Mouse (Mus musculus) hindbrain, embryonic 10.5 days (tissue): Measurements from ENCODE around the gene Rab1b. TPM values are rescaled to one million over a fixed set of nuclear protein-coding genes. Genes with fewer than 3 reads are reported as not detected.

Source experiments
- DNase-seq: peaks from one replicate; pipeline ENCODE4 v3.0.0-alpha.2; 2017; ENCODE audit warnings: low spot score
- H3K27ac ChIP-seq: fragments of 300-500 bp; sonication (generic); 2 replicates; pipeline ENCODE4 v1.5.1; 2016; ENCODE audit warnings: mild to moderate bottlenecking, moderate library complexity
- H3K27me3 ChIP-seq: fragments of 300-500 bp; sonication (generic); 2 replicates; pipeline ENCODE4 v1.6.1; 2016; ENCODE audit warnings: mild to moderate bottlenecking; ENCODE audit not compliant: poor library complexity, insufficient read depth, severe bottlenecking
- H3K36me3 ChIP-seq: fragments of 300-500 bp; sonication (generic); 2 replicates; pipeline ENCODE4 v1.6.1; 2016; ENCODE audit warnings: mild to moderate bottlenecking, moderate library complexity
- H3K4me1 ChIP-seq: fragments of 300-500 bp; sonication (generic); replicated peaks from 2 replicates; pipeline ENCODE4 v1.6.1; 2016; ENCODE audit warnings: mild to moderate bottlenecking
- H3K4me3 ChIP-seq: fragments of 300-500 bp; sonication (generic); 2 replicates; pipeline ENCODE4 v1.5.1; 2016; ENCODE audit warnings: mild to moderate bottlenecking, moderate library complexity
- H3K9me3 ChIP-seq: fragments of 300-500 bp; sonication (generic); 2 replicates; pipeline ENCODE4 v1.6.1; 2016; ENCODE audit warnings: mild to moderate bottlenecking, moderate library complexity
- WGBS: fragments of 180-500 bp; shearing (Covaris S2); methylation state at CpG from one replicate; pipeline ENCODE4 v1.1.7; 2016; 5-methylcytosine and 5-hydroxymethylcytosine counted together
- polyA plus RNA-seq: library from polyadenylated mRNA; unstranded; fragments of >200 nt; fragmentation: Nextera tagmentation; extraction: Ambion mirVana; gene quantifications from 2 replicates; pipeline ENCODE4 v1.2.1, GENCODE M21; 2016

Gene Rab1b
- polyA plus RNA-seq, 1 experiment from 2014 or later: 303 TPM

GRCm38 (mm10) chr19:5117494-5118383 lies 10.9 kb upstream of the Rab1b start:
- H3K36me3 ChIP-seq: peaks cover 35% of the 10 kb centered on the region
- peaks cover 24% of the 10 kb centered on the region for H3K4me1 ChIP-seq
- H3K27ac ChIP-seq: peak overlapping the region; percentile 93
- H3K27me3 ChIP-seq: peaks cover 10% of the 10 kb centered on the region
- peak; percentile 92 for DNase-seq
- H3K9me3 ChIP-seq: no peaks in the 10 kb centered on the region
- H3K4me3 ChIP-seq: peak overlapping the region; percentile 94
- under 1% methylated on average over 80 of the region's 83 CpGs for WGBS

DNA sequence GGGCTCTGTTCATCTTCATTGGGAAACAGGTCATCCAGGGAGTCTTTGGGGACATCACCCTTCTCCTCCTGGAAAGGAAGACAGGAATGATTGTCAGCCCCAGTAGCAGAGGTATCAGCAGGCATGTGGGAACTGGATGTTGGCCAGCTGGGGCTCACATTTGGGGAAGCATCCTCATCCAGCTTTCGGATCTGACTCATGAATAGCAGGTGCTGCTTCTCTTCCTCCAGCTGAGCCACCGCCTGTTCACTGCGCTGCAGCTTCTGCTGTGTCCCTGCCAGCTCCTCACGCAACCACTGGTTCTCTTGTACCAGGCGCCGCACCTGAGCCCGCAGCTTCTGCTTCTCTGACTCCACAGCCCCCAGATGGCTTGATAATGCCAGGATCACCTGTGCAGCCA lies 6.9 kb upstream of the Rab1b start:
- Histone ChIP-seq H3K27me3 (peaks cover 2% of the 10 kb centered on the region; the same call in 1 of the 2 replicates), H3K36me3 (peaks cover 74% of the 10 kb centered on the region), H3K4me3 (no peak overlapping the region), H3K4me1 (peaks cover 20% of the 10 kb centered on the region), H3K9me3 (no peaks in the 10 kb centered on the region), H3K27ac (no peak overlapping the region)
- no peak for DNase-seq
- WGBS: 94% methylated on average over 7 of the region's 7 CpGs

- no peaks in the 10 kb centered on the region for H3K9me3 ChIP-seq
- peaks cover 33% of the 10 kb centered on the region for H3K4me1 ChIP-seq
- H3K4me3 ChIP-seq: no peak overlapping the region
- 76% methylated on average over 19 of the region's 19 CpGs for WGBS
- H3K27ac ChIP-seq: no peak overlapping the region
- peaks cover 76% of the 10 kb centered on the region for H3K36me3 ChIP-seq
- peak; percentile 26 for DNase-seq
- H3K27me3 ChIP-seq: no peaks in the 10 kb centered on the region
These were observed 3.0 kb upstream of the Rab1b start for GRCm38 (mm10) chr19:5109659-5110453.

DNA sequence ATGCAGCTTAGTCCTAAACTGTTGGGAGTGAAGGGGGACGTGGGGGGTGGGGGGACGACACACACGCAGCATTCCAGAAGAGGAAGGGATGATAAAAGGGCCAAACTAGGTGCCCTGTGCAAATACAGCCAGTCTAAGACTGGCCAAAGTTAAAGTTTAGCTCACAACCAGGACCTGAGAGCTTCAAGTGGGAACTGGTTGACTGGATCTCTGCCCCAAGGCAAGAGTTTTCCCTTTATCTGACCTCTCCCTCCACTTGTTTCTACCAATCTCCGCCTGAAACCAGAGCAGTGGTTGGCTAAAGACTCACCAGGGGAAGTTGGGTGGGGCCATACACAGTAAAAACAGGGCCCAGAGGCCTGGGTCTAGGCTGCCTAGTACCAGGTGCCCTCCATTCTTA lies 1.8 kb upstream of the Rab1b start:
- Histone ChIP-seq H3K36me3 (peaks cover 77% of the 10 kb centered on the region), H3K27me3 (no peaks in the 10 kb centered on the region), H3K9me3 (no peaks in the 10 kb centered on the region), H3K4me3 (no peak overlapping the region), H3K27ac (no peak overlapping the region), H3K4me1 (peaks cover 35% of the 10 kb centered on the region)
- no peak for DNase-seq
- 59% methylated on average over 4 of the region's 4 CpGs for WGBS

DNA sequence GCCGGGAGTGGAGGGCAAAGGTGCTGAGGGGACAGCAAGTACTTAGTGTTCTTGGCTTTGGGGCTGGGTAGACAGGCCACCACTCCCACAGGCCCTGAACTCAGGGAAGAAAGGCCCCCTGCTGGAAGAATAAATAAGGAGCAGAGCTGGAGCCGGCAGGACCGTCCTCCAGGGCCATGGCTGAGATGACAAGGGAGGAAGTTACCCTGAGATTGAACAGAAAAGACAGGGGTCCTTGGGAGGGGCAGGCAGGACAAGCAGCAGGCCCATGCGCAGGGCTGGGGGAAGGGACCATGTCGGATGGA lies 1.4 kb upstream of the Rab1b start:
- H3K4me1 ChIP-seq: peaks cover 35% of the 10 kb centered on the region
- no peaks in the 10 kb centered on the region for H3K9me3 ChIP-seq
- H3K36me3 ChIP-seq: peaks cover 77% of the 10 kb centered on the region
- peak; percentile 28 for DNase-seq
- WGBS: 25% methylated on average over 5 of the region's 5 CpGs
- H3K27ac ChIP-seq: 0 out of 2 replicates have a peak overlapping the region, but pooled peaks have one; percentile 1
- no peak overlapping the region for H3K4me3 ChIP-seq
- H3K27me3 ChIP-seq: no peaks in the 10 kb centered on the region

DNA sequence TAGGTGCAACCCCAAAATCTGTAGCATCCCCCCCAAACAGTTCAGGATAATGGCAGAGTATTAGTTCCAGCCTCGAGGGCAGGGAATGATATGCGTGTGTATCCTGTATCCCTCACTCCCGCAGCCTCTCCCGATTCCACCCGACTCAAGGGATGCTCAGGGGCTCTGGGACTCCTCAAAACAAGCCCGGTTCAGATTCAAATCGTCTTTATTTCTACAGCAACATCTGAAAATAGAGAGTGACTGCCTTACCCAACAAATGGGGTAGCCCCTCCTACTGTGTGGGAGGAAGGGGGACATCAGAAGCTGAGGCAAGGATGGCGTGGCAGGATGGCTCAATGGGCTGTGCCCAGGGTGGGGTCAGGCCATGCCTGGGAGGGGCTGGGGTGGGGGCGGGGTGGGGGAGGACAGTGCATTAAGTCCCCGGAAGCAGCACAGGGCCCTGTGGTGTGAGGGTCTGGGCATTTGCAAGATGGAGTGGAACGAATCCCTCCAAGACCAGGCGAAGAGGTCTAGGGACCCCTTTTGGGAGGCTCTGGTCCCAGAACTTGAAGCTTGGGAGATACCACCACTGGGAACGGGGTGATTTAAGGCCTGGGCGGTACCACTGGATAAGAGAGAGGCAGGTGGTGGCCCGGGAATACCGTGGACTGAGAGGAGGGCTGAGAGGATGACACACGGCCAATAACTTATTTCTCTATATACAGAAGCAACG lies 841 bp upstream of the Rab1b start:
- H3K36me3 ChIP-seq: peaks cover 77% of the 10 kb centered on the region
- peaks cover 35% of the 10 kb centered on the region for H3K4me1 ChIP-seq
- no peak for DNase-seq
- 74% methylated on average over 18 of the region's 18 CpGs for WGBS
- peak overlapping the region; percentile 91 for H3K4me3 ChIP-seq
- no peaks in the 10 kb centered on the region for H3K27me3 ChIP-seq
- peak overlapping the region; percentile 1; the same call in 1 of the 2 replicates for H3K27ac ChIP-seq
- H3K9me3 ChIP-seq: no peaks in the 10 kb centered on the region

DNA sequence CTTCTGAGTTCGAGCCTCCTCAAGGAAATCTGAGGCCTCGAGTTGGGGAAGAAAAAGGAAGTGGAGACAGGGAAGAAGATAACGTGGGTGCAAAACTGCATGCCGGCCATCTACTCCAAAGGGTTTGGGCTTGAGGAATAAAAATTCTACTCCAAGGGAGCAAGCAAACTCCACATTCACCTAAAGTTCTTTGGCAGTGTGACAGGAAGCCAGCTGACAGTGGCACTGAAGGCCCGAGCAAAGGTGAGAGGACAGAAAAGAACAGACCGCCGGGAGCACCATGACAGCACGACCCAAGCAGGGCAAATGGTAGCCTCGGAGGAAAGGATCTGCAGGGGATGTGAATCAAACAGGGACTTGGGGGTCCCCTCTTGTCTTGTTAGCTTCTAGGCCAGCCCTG lies 798 bp downstream of the Rab1b start:
- H3K36me3 ChIP-seq: peaks cover 77% of the 10 kb centered on the region
- no peaks in the 10 kb centered on the region for H3K9me3 ChIP-seq
- no peaks in the 10 kb centered on the region for H3K27me3 ChIP-seq
- peaks cover 35% of the 10 kb centered on the region for H3K4me1 ChIP-seq
- H3K4me3 ChIP-seq: peak overlapping the region; percentile 91
- 26% methylated on average over 9 of the region's 9 CpGs for WGBS
- no peak for DNase-seq
- H3K27ac ChIP-seq: peak overlapping the region; percentile 97

- Histone ChIP-seq H3K27ac (peak within 1 kb of the TSS; percentile 94), H3K9me3 (no peaks in the 10 kb centered on the region), H3K27me3 (peaks cover 12% of the 10 kb centered on the region; the same call in 1 of the 2 replicates), H3K36me3 (peaks cover 45% of the 10 kb centered on the region), H3K4me1 (peaks cover 67% of the 10 kb centered on the region), H3K4me3 (peak within 1 kb of the TSS; percentile 71)
- WGBS: 3% methylated on average over 33 of the region's 48 CpGs
- peak; percentile 73 for DNase-seq
These were observed 8.3 kb downstream of the Rab1b start, which contains the start of gene Cnih2 for GRCm38 (mm10) chr19:5098363-5099143. Gene Cnih2, minus strand, starts transcription at chr19:5098521.

DNA sequence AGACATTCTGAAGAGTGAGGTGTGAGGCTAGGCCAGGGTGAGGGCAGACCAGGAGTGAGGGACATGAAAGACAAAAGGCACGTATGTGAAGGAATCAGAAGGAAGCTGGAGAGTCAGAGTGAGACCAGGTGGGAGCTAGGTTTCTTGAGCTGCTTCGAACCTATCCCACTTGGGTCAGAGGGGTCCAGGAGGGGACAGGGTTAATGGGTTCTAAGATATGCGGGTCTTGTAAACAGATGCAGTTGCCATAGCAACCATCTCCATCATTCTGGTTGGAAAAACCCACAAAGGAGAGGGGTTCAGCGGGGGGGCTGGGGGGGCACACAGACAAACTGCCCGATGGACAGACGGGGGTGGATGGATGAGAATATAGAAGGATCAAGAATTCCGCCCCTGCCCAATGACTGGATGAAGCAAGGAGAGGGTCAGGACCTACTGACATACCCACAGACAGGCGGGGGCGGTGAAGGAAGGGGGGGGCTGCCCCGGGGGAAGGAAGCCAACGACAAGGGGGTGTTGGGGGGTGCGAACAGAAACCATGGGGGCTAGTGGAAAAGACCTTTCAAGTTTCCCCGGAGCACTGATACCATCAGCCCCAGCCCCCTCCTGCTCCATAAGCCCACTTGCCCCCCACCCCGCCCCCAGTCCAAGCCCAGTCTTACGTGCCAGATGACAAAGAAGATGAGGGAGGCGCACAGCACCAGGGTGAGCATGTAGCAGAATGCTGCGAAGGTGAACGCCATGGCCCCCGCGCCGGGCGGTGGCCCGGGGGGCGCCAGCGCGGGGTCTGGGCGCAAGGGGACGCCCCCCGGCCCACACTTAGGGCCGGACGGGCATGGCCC lies 9.1 kb downstream of the Rab1b start:
- peaks cover 45% of the 10 kb centered on the region for H3K36me3 ChIP-seq
- 2% methylated on average over 31 of the region's 31 CpGs for WGBS
- H3K27me3 ChIP-seq: peaks cover 12% of the 10 kb centered on the region; the same call in 1 of the 2 replicates
- H3K4me3 ChIP-seq: peak overlapping the region; percentile 71
- peak; percentile 44 for DNase-seq
- H3K27ac ChIP-seq: peak overlapping the region; percentile 94
- no peaks in the 10 kb centered on the region for H3K9me3 ChIP-seq
- peaks cover 70% of the 10 kb centered on the region for H3K4me1 ChIP-seq

DNA sequence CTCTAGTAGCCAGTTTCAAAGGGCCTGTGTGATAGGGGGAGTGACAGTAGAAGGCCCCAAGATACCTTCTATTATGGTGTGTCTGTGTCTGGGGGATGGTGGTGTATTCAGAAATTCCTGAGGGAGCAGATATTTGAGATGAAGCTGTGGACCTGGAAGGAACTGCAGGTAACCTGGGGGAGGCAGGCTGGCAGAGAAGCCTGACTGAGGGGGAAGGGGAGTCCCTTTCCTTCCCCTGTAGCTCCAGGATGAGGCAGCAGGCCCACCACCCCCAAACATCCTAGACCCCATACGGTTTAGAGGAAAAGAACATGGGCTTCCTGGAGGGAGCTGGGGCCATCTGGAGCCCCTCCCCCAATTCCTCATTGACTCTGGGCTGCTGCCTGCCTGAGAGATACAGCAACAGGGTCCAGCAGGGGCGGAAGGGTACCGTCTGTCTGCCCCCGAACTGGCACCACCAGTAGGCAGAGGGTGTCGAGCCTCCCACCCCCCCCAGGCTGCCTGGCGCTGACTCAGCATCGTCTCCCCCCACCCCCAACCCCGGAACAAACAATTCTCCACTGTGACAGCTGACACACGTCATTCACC lies 10.9 kb downstream of the Rab1b start:
- Histone ChIP-seq H3K27me3 (peaks cover 12% of the 10 kb centered on the region; the same call in 1 of the 2 replicates), H3K27ac (peak overlapping the region; percentile 94), H3K4me1 (peaks cover 70% of the 10 kb centered on the region), H3K9me3 (no peaks in the 10 kb centered on the region), H3K4me3 (peak overlapping the region; percentile 71), H3K36me3 (peaks cover 45% of the 10 kb centered on the region)
- WGBS: 9% methylated on average over 9 of the region's 9 CpGs
- peak; percentile 41 for DNase-seq
